Mouse (Mus musculus): ENCODE results near the gene Irx3. TPM values are rescaled to one million over a fixed set of nuclear protein-coding genes. Genes with fewer than 3 reads are reported as not detected.

Irx3 gene
- polyA plus RNA-seq, 1 experiment = 33.7 TPM

GRCm38 (mm10) chr8:91818784-91819183, 16.9 kb upstream of the Irx3 start:
- no peak for TF ChIP-seq CTCF (IDR thresholded peaks at IDR 0.05; ENCODE audit: borderline replicate concordance, extremely low read depth, insufficient read depth, insufficient read length)
- no peak for TF ChIP-seq POLR2A (IDR thresholded peaks at IDR 0.05; ENCODE audit: borderline replicate concordance, extremely low read depth, insufficient read depth, insufficient read length, poor library complexity, severe bottlenecking)
- no peak for DNase-seq (ENCODE audit: low read depth)

- no peak for DNase-seq (ENCODE audit: low read depth)
- TF ChIP-seq POLR2A (IDR thresholded peaks at IDR 0.05; ENCODE audit: borderline replicate concordance, extremely low read depth, insufficient read depth, insufficient read length, poor library complexity, severe bottlenecking) (no peak), CTCF (IDR thresholded peaks at IDR 0.05; ENCODE audit: borderline replicate concordance, extremely low read depth, insufficient read depth, insufficient read length) (no peak)
Observed at GRCm38 (mm10) chr8:91814106-91814505, 12.2 kb upstream of the Irx3 start.

- DNase-seq (ENCODE audit: low read depth) = peak; percentile 30
- TF ChIP-seq CTCF (IDR thresholded peaks at IDR 0.05; ENCODE audit: borderline replicate concordance, extremely low read depth, insufficient read depth, insufficient read length) = no peak
- TF ChIP-seq POLR2A (IDR thresholded peaks at IDR 0.05; ENCODE audit: borderline replicate concordance, extremely low read depth, insufficient read depth, insufficient read length, poor library complexity, severe bottlenecking) = no peak
Observed at GRCm38 (mm10) chr8:91806720-91807241, 4.9 kb upstream of the Irx3 start.

GRCm38 (mm10) chr8:91806084-91806719, 4.3 kb upstream of the Irx3 start:
- DNase-seq (ENCODE audit: low read depth) = peak; percentile 65
- TF ChIP-seq POLR2A (IDR thresholded peaks at IDR 0.05; ENCODE audit: borderline replicate concordance, extremely low read depth, insufficient read depth, insufficient read length, poor library complexity, severe bottlenecking) (no peak), CTCF (IDR thresholded peaks at IDR 0.05; ENCODE audit: borderline replicate concordance, extremely low read depth, insufficient read depth, insufficient read length) (no peak)

GRCm38 (mm10) chr8:91805254-91805671, 3.4 kb upstream of the Irx3 start:
- TF ChIP-seq POLR2A (IDR thresholded peaks at IDR 0.05; ENCODE audit: borderline replicate concordance, extremely low read depth, insufficient read depth, insufficient read length, poor library complexity, severe bottlenecking) = no peak
- TF ChIP-seq CTCF (IDR thresholded peaks at IDR 0.05; ENCODE audit: borderline replicate concordance, extremely low read depth, insufficient read depth, insufficient read length) = no peak
- peak; percentile 67 for DNase-seq (ENCODE audit: low read depth)

GRCm38 (mm10) chr8:91804403-91805253, 2.8 kb upstream of the Irx3 start:
- no peak for TF ChIP-seq CTCF (IDR thresholded peaks at IDR 0.05; ENCODE audit: borderline replicate concordance, extremely low read depth, insufficient read depth, insufficient read length)
- no peak for TF ChIP-seq POLR2A (IDR thresholded peaks at IDR 0.05; ENCODE audit: borderline replicate concordance, extremely low read depth, insufficient read depth, insufficient read length, poor library complexity, severe bottlenecking)
- DNase-seq (ENCODE audit: low read depth) = peak; percentile 71

GRCm38 (mm10) chr8:91803515-91804402, 1.9 kb upstream of the Irx3 start:
- peak; percentile 47 for DNase-seq (ENCODE audit: low read depth)
- TF ChIP-seq POLR2A (IDR thresholded peaks at IDR 0.05; ENCODE audit: borderline replicate concordance, extremely low read depth, insufficient read depth, insufficient read length, poor library complexity, severe bottlenecking) (no peak), CTCF (IDR thresholded peaks at IDR 0.05; ENCODE audit: borderline replicate concordance, extremely low read depth, insufficient read depth, insufficient read length) (no peak)

- no peak for TF ChIP-seq CTCF (IDR thresholded peaks at IDR 0.05; ENCODE audit: borderline replicate concordance, extremely low read depth, insufficient read depth, insufficient read length)
- TF ChIP-seq POLR2A (IDR thresholded peaks at IDR 0.05; ENCODE audit: borderline replicate concordance, extremely low read depth, insufficient read depth, insufficient read length, poor library complexity, severe bottlenecking) = no peak
- peak; percentile 45 for DNase-seq (ENCODE audit: low read depth)
Observed at GRCm38 (mm10) chr8:91802401-91803322, 795 bp upstream of the Irx3 start.

GRCm38 (mm10) chr8:91801241-91801811, 541 bp downstream of the Irx3 start:
- TF ChIP-seq POLR2A (IDR thresholded peaks at IDR 0.05; ENCODE audit: borderline replicate concordance, extremely low read depth, insufficient read depth, insufficient read length, poor library complexity, severe bottlenecking) = peak; percentile 33; the same call in 1 of the 2 replicates
- TF ChIP-seq CTCF (IDR thresholded peaks at IDR 0.05; ENCODE audit: borderline replicate concordance, extremely low read depth, insufficient read depth, insufficient read length) = no peak

More at GRCm38 (mm10) chr8:91801241-91801811, 541 bp downstream of the Irx3 start:
- DNase-seq (ENCODE audit: low read depth) = peak; percentile 84

Data from brain, embryonic 14.5 days (tissue).